Mouse (Mus musculus): ENCODE data around the gene Abca15.

GRCm38 (mm10) chr7:120316086-120316485 is 12.4 kb upstream of the Abca15 start:
- TF ChIP-seq CTCF (IDR thresholded peaks at IDR 0.05) = no peak
- TF ChIP-seq POLR2A (IDR thresholded peaks at IDR 0.05; ENCODE audit: insufficient read depth, low read depth, low read length) = no peak

Measured in heart, adult 2 months (tissue).